Mouse (Mus musculus) liver, embryonic 15.5 days (tissue): ENCODE results near the gene Defb11. TPM values are rescaled to one million over a fixed set of nuclear protein-coding genes. Genes with fewer than 3 reads are reported as not detected.
"Not testable (repeated sequence)": the region's sequence is repeated elsewhere in the genome, so short reads cannot be mapped to it uniquely, and the experiment has no call there.

Experiments used
- ATAC-seq: fragments of 200-750 bp; cut with Nextera tagmentation; 2 replicates; pipeline ENCODE4 v1.8.0; 2017; ENCODE audit warnings: moderate number of reproducible peaks, mild to moderate bottlenecking, moderate library complexity; ENCODE audit not compliant: insufficient read depth
- H3K27ac ChIP-seq: fragments of 300-500 bp; sonication (generic); replicated peaks from 2 replicates; pipeline ENCODE4 v1.5.1; 2015; ENCODE audit warnings: mild to moderate bottlenecking, inconsistent platforms
- H3K27me3 ChIP-seq: fragments of 300-500 bp; sonication (generic); 2 replicates; pipeline ENCODE4 v1.6.1; 2015; ENCODE audit warnings: mild to moderate bottlenecking, inconsistent platforms
- H3K36me3 ChIP-seq: fragments of 300-500 bp; sonication (generic); replicated peaks from 2 replicates; pipeline ENCODE4 v1.6.1; 2015; ENCODE audit warnings: moderate library complexity, mild to moderate bottlenecking, inconsistent platforms
- H3K4me1 ChIP-seq: fragments of 300-500 bp; sonication (generic); replicated peaks from 2 replicates; pipeline ENCODE4 v1.6.1; 2015; ENCODE audit warnings: inconsistent platforms
- H3K4me2 ChIP-seq: fragments of 300-500 bp; sonication (generic); 2 replicates; pipeline ENCODE4 v1.6.1; 2015; ENCODE audit warnings: moderate library complexity, mild to moderate bottlenecking, inconsistent platforms
- H3K4me3 ChIP-seq: fragments of 300-500 bp; sonication (generic); replicated peaks from 2 replicates; pipeline ENCODE4 v1.5.1; 2015; ENCODE audit warnings: mild to moderate bottlenecking, inconsistent platforms
- H3K9ac ChIP-seq: fragments of 300-500 bp; sonication (generic); 2 replicates; pipeline ENCODE4 v1.6.1; 2015; ENCODE audit warnings: moderate library complexity, mild to moderate bottlenecking, inconsistent platforms
- H3K9me3 ChIP-seq: fragments of 300-500 bp; sonication (generic); replicated peaks from 2 replicates; pipeline ENCODE4 v1.6.1; 2016; ENCODE audit warnings: inconsistent platforms
- WGBS: fragments of 180-500 bp; shearing (Covaris S2); methylation state at CpG from one replicate; pipeline ENCODE4 v1.1.7; 2015; ENCODE audit warnings: mixed read lengths; ENCODE audit not compliant: insufficient replicate concordance; 5-methylcytosine and 5-hydroxymethylcytosine counted together
- polyA plus RNA-seq: library from polyadenylated mRNA; unstranded; fragments of >200 nt; fragmentation: Nextera tagmentation; extraction: Ambion mirVana; gene quantifications from 2 replicates; pipeline ENCODE4 v1.2.1, GENCODE M21; 2015

Gene Defb11
- not detected in 2 replicates for polyA plus RNA-seq

- not testable (repeated sequence) for H3K36me3 ChIP-seq, H3K4me3 ChIP-seq, H3K27ac ChIP-seq, ATAC-seq, H3K4me1 ChIP-seq, H3K9me3 ChIP-seq, H3K9ac ChIP-seq, H3K4me2 ChIP-seq, H3K27me3 ChIP-seq
These were observed at the start of gene Defb11 for GRCm38 (mm10) chr8:21906290-21906689. Defb11 (minus strand) TSS chr8:21906412.

- H3K36me3 ChIP-seq = no peaks in the 10 kb centered on the region
- no peak overlapping the region for H3K4me2 ChIP-seq
- ATAC-seq = no peak
- H3K4me3 ChIP-seq = no peak overlapping the region
- H3K9me3 ChIP-seq = no peaks in the 10 kb centered on the region
- 5% methylated on average over 9 of the region's 9 CpGs for WGBS
- no peak overlapping the region for H3K9ac ChIP-seq
- H3K27ac ChIP-seq = no peak overlapping the region
- H3K27me3 ChIP-seq = no peaks in the 10 kb centered on the region
- H3K4me1 ChIP-seq = no peaks in the 10 kb centered on the region
These were observed 49.1 kb upstream of the Defb11 start for GRCm38 (mm10) chr8:21955321-21955720.

GRCm38 (mm10) chr8:21947311-21948017 lies 41.3 kb upstream of the Defb11 start:
- Histone ChIP-seq H3K36me3 (no peaks in the 10 kb centered on the region), H3K4me2 (no peak overlapping the region), H3K27me3 (no peaks in the 10 kb centered on the region), H3K9ac (no peak overlapping the region), H3K4me1 (no peaks in the 10 kb centered on the region), H3K27ac (no peak overlapping the region), H3K9me3 (no peaks in the 10 kb centered on the region), H3K4me3 (no peak overlapping the region)
- no peak for ATAC-seq
- 60% methylated on average over 9 of the region's 9 CpGs for WGBS

GRCm38 (mm10) chr8:21946462-21946861 lies 40.2 kb upstream of the Defb11 start, which contains the start of gene Defb13:
Defb13 (plus strand) TSS chr8:21946762.
- Histone ChIP-seq H3K4me1 (no peaks in the 10 kb centered on the region), H3K27me3 (no peaks in the 10 kb centered on the region), H3K4me2 (no peak within 1 kb of the TSS), H3K36me3 (no peaks in the 10 kb centered on the region), H3K9ac (no peak within 1 kb of the TSS), H3K9me3 (no peaks in the 10 kb centered on the region), H3K4me3 (no peak within 1 kb of the TSS), H3K27ac (no peak within 1 kb of the TSS)
- no peak for ATAC-seq
- 64% methylated on average over 6 of the region's 6 CpGs for WGBS

GRCm38 (mm10) chr8:21938052-21938451 lies 31.8 kb upstream of the Defb11 start, which contains the start of gene Defb35:
Defb35 (plus strand) TSS chr8:21938352.
- not testable (repeated sequence) for H3K4me1 ChIP-seq, H3K27me3 ChIP-seq, H3K4me2 ChIP-seq, ATAC-seq, H3K9me3 ChIP-seq, H3K9ac ChIP-seq, H3K27ac ChIP-seq, H3K36me3 ChIP-seq, H3K4me3 ChIP-seq
- WGBS = 56% methylated on average over 4 of the region's 4 CpGs

GRCm38 (mm10) chr8:21932610-21933009 lies 26.4 kb upstream of the Defb11 start, which contains the start of gene Defb15:
Defb15 (minus strand) TSS chr8:21932710.
- Histone ChIP-seq H3K4me3 (no peak within 1 kb of the TSS), H3K9me3 (no peaks in the 10 kb centered on the region), H3K27ac (no peak within 1 kb of the TSS), H3K27me3 (no peaks in the 10 kb centered on the region), H3K36me3 (no peaks in the 10 kb centered on the region), H3K4me2 (no peak within 1 kb of the TSS), H3K9ac (no peak within 1 kb of the TSS), H3K4me1 (no peaks in the 10 kb centered on the region)
- WGBS = 62% methylated on average over 6 of the region's 6 CpGs
- ATAC-seq = no peak

- not testable (repeated sequence) for ATAC-seq
These were observed 24.5 kb upstream of the Defb11 start for GRCm38 (mm10) chr8:21930754-21931153.

GRCm38 (mm10) chr8:21915625-21916024 lies 9.4 kb upstream of the Defb11 start:
- no peak for ATAC-seq
- Histone ChIP-seq H3K4me3 (no peak overlapping the region), H3K36me3 (no peaks in the 10 kb centered on the region), H3K27me3 (no peaks in the 10 kb centered on the region), H3K4me1 (no peaks in the 10 kb centered on the region), H3K9me3 (no peaks in the 10 kb centered on the region), H3K4me2 (no peak overlapping the region), H3K9ac (no peak overlapping the region), H3K27ac (no peak overlapping the region)
- WGBS = 62% methylated on average over 3 of the region's 3 CpGs

More at GRCm38 (mm10) chr8:21930754-21931153, 24.5 kb upstream of the Defb11 start:
- H3K4me2 ChIP-seq, H3K27ac ChIP-seq, H3K4me3 ChIP-seq, H3K36me3 ChIP-seq, H3K9me3 ChIP-seq, H3K4me1 ChIP-seq, H3K9ac ChIP-seq, H3K27me3 ChIP-seq: not testable (repeated sequence)
- 58% methylated on average over 3 of the region's 3 CpGs for WGBS

GRCm38 (mm10) chr8:21912554-21912953 lies 6.3 kb upstream of the Defb11 start:
- Histone ChIP-seq H3K4me1 (no peaks in the 10 kb centered on the region), H3K9ac (no peak overlapping the region), H3K4me3 (no peak overlapping the region), H3K27me3 (no peaks in the 10 kb centered on the region), H3K36me3 (no peaks in the 10 kb centered on the region), H3K9me3 (no peaks in the 10 kb centered on the region), H3K27ac (no peak overlapping the region), H3K4me2 (no peak overlapping the region)
- ATAC-seq = no peak
- WGBS = 28% methylated on average over 2 of the region's 2 CpGs

- H3K4me1 ChIP-seq = no peaks in the 10 kb centered on the region
These were observed 5.7 kb upstream of the Defb11 start for GRCm38 (mm10) chr8:21911931-21912330.

GRCm38 (mm10) chr8:21885321-21885720 lies 20.9 kb downstream of the Defb11 start, which contains the start of gene Defb9:
Defb9 (minus strand) TSS chr8:21885421.
- not testable (repeated sequence) for H3K27me3 ChIP-seq, H3K9ac ChIP-seq, ATAC-seq, H3K27ac ChIP-seq, H3K4me1 ChIP-seq, H3K9me3 ChIP-seq, H3K36me3 ChIP-seq, H3K4me3 ChIP-seq, H3K4me2 ChIP-seq

More at GRCm38 (mm10) chr8:21911931-21912330, 5.7 kb upstream of the Defb11 start:
- ATAC-seq = no peak
- Histone ChIP-seq H3K9me3 (no peaks in the 10 kb centered on the region), H3K27me3 (no peaks in the 10 kb centered on the region), H3K9ac (no peak overlapping the region), H3K4me3 (no peak overlapping the region), H3K36me3 (no peaks in the 10 kb centered on the region), H3K27ac (no peak overlapping the region), H3K4me2 (no peak overlapping the region)
- WGBS = 9% methylated on average over 1 of the region's 1 CpGs

GRCm38 (mm10) chr8:21858586-21858985 lies 47.6 kb downstream of the Defb11 start, which contains the start of gene Defb10:
Defb10 (plus strand) TSS chr8:21858901.
- H3K4me3 ChIP-seq, H3K9me3 ChIP-seq, H3K27me3 ChIP-seq, H3K9ac ChIP-seq, ATAC-seq, H3K36me3 ChIP-seq, H3K4me2 ChIP-seq, H3K27ac ChIP-seq, H3K4me1 ChIP-seq: not testable (repeated sequence)
- 32% methylated on average over 1 of the region's 1 CpGs for WGBS
